Mouse (Mus musculus) embryo, embryonic 10 days (tissue): Measurements from ENCODE around the gene Grin3a.
"Not testable (repeated sequence)": the region's sequence is repeated elsewhere in the genome, so short reads cannot be mapped to it uniquely, and the experiment has no call there.

ENCODE experiments used
- DNase-seq: peaks from one replicate; pipeline ENCODE4 v3.0.0-alpha.2; 2015; ENCODE audit warnings: low spot score

Gene Grin3a

DNA sequence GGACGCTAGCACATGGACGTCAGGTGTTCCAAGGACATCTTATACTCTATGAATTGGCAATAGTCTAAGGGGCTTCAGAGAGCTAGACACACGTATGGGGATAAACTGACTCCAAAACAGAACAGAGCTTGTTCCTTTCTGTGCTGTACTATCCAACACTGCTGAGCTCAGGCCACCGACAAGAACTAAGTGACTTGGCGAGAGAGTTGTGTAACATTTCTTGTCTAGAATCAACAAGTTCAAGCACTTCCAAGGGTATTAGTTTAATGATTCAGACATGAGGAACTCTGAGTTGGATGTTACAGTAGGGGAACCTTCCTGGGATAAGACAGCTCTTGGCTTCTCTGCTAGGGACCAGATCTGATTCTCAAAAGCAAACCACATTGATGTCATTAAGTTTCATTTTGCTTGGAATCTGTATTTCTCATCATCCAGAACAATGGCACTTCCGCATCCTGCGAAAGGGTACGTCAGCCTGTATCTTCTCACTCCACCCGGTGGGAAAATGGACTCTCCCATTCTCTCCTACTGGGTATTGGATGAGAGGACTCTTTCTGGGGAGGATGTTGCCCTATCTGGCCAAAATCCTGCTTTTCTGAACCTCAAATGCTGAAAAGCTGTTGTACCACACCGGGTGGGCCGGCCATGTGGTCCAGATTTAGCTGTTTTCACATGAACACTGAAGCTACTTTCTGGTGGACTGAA, 165.2 kb downstream of the Grin3a start:
- no peak for DNase-seq

GRCm38 (mm10) chr4:49676790-49677189, 168.8 kb downstream of the Grin3a start:
- no peak for DNase-seq

DNA sequence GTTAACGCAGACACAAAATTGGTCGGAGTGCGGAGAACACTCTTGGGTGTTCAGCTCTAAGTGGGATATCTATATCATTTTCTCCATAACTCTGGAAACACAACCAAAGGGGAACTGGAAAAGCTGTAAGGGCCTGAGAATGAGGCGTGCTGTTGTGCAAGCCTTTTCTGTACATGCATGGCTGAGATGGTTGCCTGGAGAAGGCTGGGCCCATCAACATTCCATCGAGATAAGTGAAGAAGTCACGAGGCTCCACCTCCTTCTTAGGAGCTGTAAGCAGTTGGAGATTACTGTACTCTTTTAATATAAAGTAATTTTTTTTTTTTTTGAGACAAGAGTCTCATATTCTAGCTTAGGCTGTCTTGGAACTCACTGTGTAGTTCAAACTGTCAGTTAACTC, 169.5 kb downstream of the Grin3a start:
- DNase-seq: no peak

- DNase-seq: no peak
Observed at GRCm38 (mm10) chr4:49664850-49665249, 180.7 kb downstream of the Grin3a start.

GRCm38 (mm10) chr4:49662231-49662630, 183.3 kb downstream of the Grin3a start:
- DNase-seq: no peak

DNA sequence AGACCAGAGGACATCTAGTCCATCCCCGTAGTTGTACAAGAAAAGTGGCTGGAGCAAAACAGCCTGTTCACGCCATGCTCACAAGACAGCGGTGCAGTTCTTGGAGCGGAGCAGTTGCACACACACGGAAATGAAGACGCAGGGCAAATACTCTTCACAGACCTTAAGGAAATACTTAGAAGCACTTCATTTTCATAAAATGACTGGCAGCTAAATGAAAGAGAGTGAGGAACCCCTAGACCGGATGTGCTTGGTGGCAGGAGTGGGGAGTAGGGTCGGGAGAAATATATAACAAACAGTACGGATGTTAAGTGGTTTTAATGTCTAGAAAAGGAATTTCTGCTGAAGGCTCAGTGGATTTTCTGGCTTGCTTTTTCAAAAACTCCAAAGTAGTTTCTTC, 183.9 kb downstream of the Grin3a start:
- no peak for DNase-seq

DNA sequence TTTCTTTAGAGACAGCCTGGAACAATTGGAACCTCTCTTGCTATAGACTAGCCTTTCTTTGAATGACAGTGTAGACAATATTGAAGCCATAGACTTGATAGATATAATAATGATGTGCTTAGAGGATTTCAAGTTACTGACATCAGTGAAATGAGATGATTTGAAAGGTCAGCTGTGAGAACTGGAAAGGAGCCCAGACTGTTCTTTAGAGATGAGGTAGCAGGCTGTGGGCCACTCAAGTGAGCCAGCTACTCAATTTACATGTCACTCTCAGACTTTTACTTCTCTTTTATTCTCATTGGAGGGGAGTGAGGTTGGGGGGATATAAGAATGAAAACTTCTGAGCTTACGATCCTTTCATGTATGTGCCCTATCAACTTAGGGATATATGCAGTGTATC, 186.1 kb downstream of the Grin3a start:
- no peak for DNase-seq

- no peak for DNase-seq
Observed at GRCm38 (mm10) chr4:49639913-49640312, 205.6 kb downstream of the Grin3a start.

GRCm38 (mm10) chr4:49637821-49638220, 207.7 kb downstream of the Grin3a start:
- no peak for DNase-seq

GRCm38 (mm10) chr4:49632139-49632481, 213.4 kb downstream of the Grin3a start:
- no peak for DNase-seq

GRCm38 (mm10) chr4:49631319-49632138, 214.0 kb downstream of the Grin3a start, which contains the start of gene Rnf20:
Rnf20 (plus strand) TSS chr4:49632006.
- DNase-seq: peak; percentile 99

- DNase-seq: no peak
Observed at GRCm38 (mm10) chr4:49628941-49629340, 216.6 kb downstream of the Grin3a start.

GRCm38 (mm10) chr4:49626973-49627372, 218.6 kb downstream of the Grin3a start:
- peak; percentile 90 for DNase-seq

GRCm38 (mm10) chr4:49624969-49625368, 220.6 kb downstream of the Grin3a start:
- not testable (repeated sequence) for DNase-seq

DNA sequence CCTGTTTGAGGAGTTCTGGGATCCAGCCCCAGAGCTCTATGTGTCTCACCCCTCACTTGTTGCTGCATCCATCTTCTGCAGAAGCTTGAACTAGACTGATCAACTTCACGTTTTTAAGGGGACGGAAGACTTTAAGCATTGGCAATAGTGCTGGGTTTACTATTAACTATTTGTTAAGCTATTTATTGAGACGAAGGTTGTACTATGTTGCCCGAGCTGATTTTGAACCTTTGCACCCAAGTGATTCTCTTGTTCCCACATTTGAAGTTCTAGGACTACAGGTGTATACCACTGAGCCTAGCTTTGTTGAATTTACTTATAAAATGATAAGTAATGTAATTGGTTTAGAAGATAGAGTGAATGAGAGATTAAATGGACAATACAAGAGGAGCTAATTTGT, 221.6 kb downstream of the Grin3a start:
- no peak for DNase-seq

GRCm38 (mm10) chr4:49622272-49622671, 223.3 kb downstream of the Grin3a start:
- DNase-seq: no peak

DNA sequence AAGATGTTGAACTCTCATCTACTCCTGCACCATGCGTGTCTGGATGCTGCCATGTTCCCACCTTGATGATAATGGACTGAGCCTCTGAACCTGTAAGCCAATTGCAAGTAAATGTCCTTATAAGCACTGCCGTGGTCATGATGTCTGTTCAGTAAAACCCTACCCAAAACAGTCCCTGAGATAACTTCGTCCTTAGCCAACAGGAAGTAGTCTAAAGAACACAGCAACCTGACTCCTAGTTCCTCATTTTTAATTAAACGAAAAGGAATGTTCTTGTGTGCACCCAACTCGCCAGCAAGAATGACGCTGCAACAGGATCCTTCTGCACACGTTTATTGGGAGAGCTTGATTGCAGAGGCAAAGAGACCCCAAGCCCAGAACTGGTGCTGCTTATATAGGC, 225.7 kb downstream of the Grin3a start:
- DNase-seq: not testable (repeated sequence)

DNA sequence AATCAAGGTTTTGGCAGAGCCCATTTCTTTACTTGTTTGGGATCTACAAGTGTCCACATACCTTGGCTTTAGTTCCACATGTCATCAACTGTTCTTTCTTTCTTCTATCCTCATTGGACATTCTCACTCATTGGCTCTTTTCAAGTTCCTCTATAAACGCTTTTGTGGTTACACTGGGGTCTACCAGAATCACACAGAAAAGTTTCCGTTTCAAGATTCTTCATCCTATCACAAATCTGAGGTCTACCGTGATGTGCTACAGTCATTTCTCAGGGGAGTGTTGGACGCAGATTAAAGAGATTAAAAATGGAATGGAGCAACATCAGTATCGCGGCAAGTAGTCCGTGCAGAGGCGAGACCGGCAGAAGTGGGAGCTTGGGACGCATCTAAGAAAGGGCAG, 228.6 kb downstream of the Grin3a start:
- DNase-seq: no peak
